Mouse (Mus musculus) gastrocnemius, postnatal 14 days (tissue): ENCODE results near the gene Arsg. TPM values are rescaled to one million over a fixed set of nuclear protein-coding genes. Genes with fewer than 3 reads are reported as not detected.
A peak's percentile ranks its signal among the peaks of the same experiment; 100 is the strongest.
"Not testable (repeated sequence)": the region's sequence is repeated elsewhere in the genome, so short reads cannot be mapped to it uniquely, and the experiment has no call there.

Source experiments
- DNase-seq: peaks from one replicate; pipeline ENCODE4 v3.0.0; 2021; ENCODE audit warnings: mixed read lengths
- intact Hi-C: fragments of 180-260 bp; cut with DNase I; formaldehyde crosslinking; loops from one replicate; pipeline ENCODE4 v1.15.1; 2025; ENCODE audit warnings: low total_unique reads
- total RNA-seq, 2 experiments: library from RNA; stranded (reverse); gene quantifications; 2 replicates each; pipeline ENCODE4 v1.2.3; 2021

Arsg gene
- total RNA-seq, 2 experiments from 2014 or later, result 5.7 to 7.1 TPM

GRCm38 (mm10) chr11:109489763-109490162 is 16.6 kb downstream of the Arsg start:
- intact Hi-C loops, result no loop called here
- no peak for DNase-seq

- no peak for DNase-seq
- intact Hi-C loops, result no loop called here
Observed at GRCm38 (mm10) chr11:109491844-109492243, 18.7 kb downstream of the Arsg start.

- intact Hi-C loops, DNase-seq: not testable (repeated sequence)
Observed at GRCm38 (mm10) chr11:109492847-109493464, 19.8 kb downstream of the Arsg start.

GRCm38 (mm10) chr11:109494890-109495770 is 22.0 kb downstream of the Arsg start:
- DNase-seq, result no peak
- intact Hi-C loops, result no loop called here

- intact Hi-C loops, result no loop called here
- DNase-seq, result no peak
Observed at GRCm38 (mm10) chr11:109495771-109496474, 22.7 kb downstream of the Arsg start.

GRCm38 (mm10) chr11:109496475-109496993 is 23.4 kb downstream of the Arsg start:
- no peak for DNase-seq
- intact Hi-C loops, result no loop called here

- DNase-seq, result no peak
- intact Hi-C loops, result no loop called here
Observed at GRCm38 (mm10) chr11:109496996-109497714, 24.0 kb downstream of the Arsg start.

- DNase-seq, result no peak
- intact Hi-C loops, result no loop called here
Observed at GRCm38 (mm10) chr11:109497990-109498389, 24.8 kb downstream of the Arsg start.

- intact Hi-C loops, result no loop called here
Observed at GRCm38 (mm10) chr11:109500206-109500605, 27.0 kb downstream of the Arsg start.

GRCm38 (mm10) chr11:109504977-109505376 is 31.8 kb downstream of the Arsg start:
- intact Hi-C loops, result no loop called here
- DNase-seq, result peak; percentile 20

More at GRCm38 (mm10) chr11:109500206-109500605, 27.0 kb downstream of the Arsg start:
- peak; percentile 14 for DNase-seq

GRCm38 (mm10) chr11:109505823-109506222 is 32.6 kb downstream of the Arsg start:
- no peak for DNase-seq
- intact Hi-C loops, result no loop called here

- intact Hi-C loops, result no loop called here
- DNase-seq, result no peak
Observed at GRCm38 (mm10) chr11:109507068-109507467, 33.9 kb downstream of the Arsg start.

- intact Hi-C loops, result no loop called here
- no peak for DNase-seq
Observed at GRCm38 (mm10) chr11:109512995-109513675, 40.0 kb downstream of the Arsg start.

GRCm38 (mm10) chr11:109514064-109514612 is 41.0 kb downstream of the Arsg start:
- intact Hi-C loops, result no loop called here
- no peak for DNase-seq

- DNase-seq, result no peak
- intact Hi-C loops, result no loop called here
Observed at GRCm38 (mm10) chr11:109517330-109517729, 44.2 kb downstream of the Arsg start.

- intact Hi-C loops, result no loop called here
- no peak for DNase-seq
Observed at GRCm38 (mm10) chr11:109517816-109518215, 44.6 kb downstream of the Arsg start.

- DNase-seq, result no peak
- intact Hi-C loops, result no loop called here
Observed at GRCm38 (mm10) chr11:109520958-109521357, 47.8 kb downstream of the Arsg start.

- no peak for DNase-seq
- intact Hi-C loops, result no loop called here
Observed at GRCm38 (mm10) chr11:109524869-109525268, 51.7 kb downstream of the Arsg start.

- DNase-seq, result no peak
Observed at GRCm38 (mm10) chr11:109525571-109525970, 52.4 kb downstream of the Arsg start.

More at GRCm38 (mm10) chr11:109525571-109525970, 52.4 kb downstream of the Arsg start:
- intact Hi-C loops, result no loop called here
